Mouse (Mus musculus) liver, embryonic 14.5 days (tissue): Measurements from ENCODE around the gene Vwa7. TPM values are rescaled to one million over a fixed set of nuclear protein-coding genes. Genes with fewer than 3 reads are reported as not detected.

Source experiments
- ATAC-seq: fragments of 200-750 bp; cut with Nextera tagmentation; 2 replicates; pipeline ENCODE4 v1.8.0; 2017; ENCODE audit warnings: moderate number of reproducible peaks, mild to moderate bottlenecking, moderate library complexity; ENCODE audit not compliant: insufficient read depth
- DNase-seq, 3 experiments: peaks; one replicate each; pipeline ENCODE4 v3.0.0-alpha.2; 2012 to 2013; ENCODE audit warnings: low read depth in 3 of 3, low spot score in 3 of 3
- H3K27ac ChIP-seq: fragments of 300-500 bp; sonication (generic); 2 replicates; pipeline ENCODE4 v1.5.1; 2014; ENCODE audit warnings: moderate library complexity, mild to moderate bottlenecking, control low read depth, inconsistent platforms
- H3K27me3 ChIP-seq: fragments of 300-500 bp; sonication (generic); 2 replicates; pipeline ENCODE4 v1.6.1; 2014; ENCODE audit warnings: mild to moderate bottlenecking, low read length, moderate library complexity; ENCODE audit not compliant: control insufficient read depth, insufficient read depth
- H3K36me3 ChIP-seq: fragments of 300-500 bp; sonication (generic); replicated peaks from 2 replicates; pipeline ENCODE4 v1.6.1; 2014; ENCODE audit warnings: low read depth; ENCODE audit not compliant: control insufficient read depth, insufficient read depth
- H3K4me1 ChIP-seq, 2 experiments: fragments of 200-500 bp in 1 of 2; fragments of 300-500 bp in 1 of 2; sonication (generic) in 1 of 2; replicated peaks; 2 replicates each; pipeline ENCODE4 v1.6.1; 2012 to 2014; ENCODE audit warnings: antibody characterized with exemption in 1 of 2, inconsistent platforms in 1 of 2, low read length in 1 of 2; ENCODE audit not compliant: control insufficient read depth in 2 of 2, insufficient read depth in 2 of 2
- H3K4me2 ChIP-seq: fragments of 300-500 bp; sonication (generic); 2 replicates; pipeline ENCODE4 v1.6.1; 2014; ENCODE audit warnings: low read depth, mild to moderate bottlenecking, control low read depth, moderate library complexity
- H3K4me3 ChIP-seq, 2 experiments: fragments of 200-500 bp in 1 of 2; fragments of 300-500 bp in 1 of 2; sonication (generic) in 1 of 2; 2 replicates each; pipeline ENCODE4 v1.5.1; 2012 to 2014; ENCODE audit warnings: low read depth in 2 of 2, low read length in 2 of 2, mild to moderate bottlenecking in 2 of 2, control low read depth in 1 of 2, inconsistent platforms in 1 of 2, moderate library complexity in 1 of 2; ENCODE audit not compliant: insufficient read depth in 1 of 2
- H3K9ac ChIP-seq: fragments of 300-500 bp; sonication (generic); replicated peaks from 2 replicates; pipeline ENCODE4 v1.6.1; 2014; ENCODE audit warnings: mild to moderate bottlenecking, control low read depth, moderate library complexity
- H3K9me3 ChIP-seq: fragments of 300-500 bp; sonication (generic); 2 replicates; pipeline ENCODE4 v1.6.1; 2016; ENCODE audit warnings: low read length, mixed read lengths; ENCODE audit not compliant: control insufficient read depth
- CTCF ChIP-seq: IDR thresholded peaks from 2 replicates; pipeline ENCODE4 v1.5.1; 2016; ENCODE audit warnings: antibody characterized with exemption, low read depth, control low read depth
- EP300 ChIP-seq: IDR thresholded peaks from 2 replicates; pipeline ENCODE4 v1.6.1; 2016; ENCODE audit warnings: antibody characterized with exemption, low read depth
- WGBS: fragments of 180-500 bp; shearing (Covaris S2); extraction: QIAGEN DNeasy Blood & Tissue Kit; methylation state at CpG from one replicate; pipeline ENCODE4 v1.1.7; 2014; ENCODE audit not compliant: insufficient replicate concordance; 5-methylcytosine and 5-hydroxymethylcytosine counted together
- polyA plus RNA-seq, 2 experiments: library from polyadenylated mRNA; depleted of rRNA in 1 of 2; stranded (reverse) in 1 of 2; unstranded in 1 of 2; fragments of >200 nt; fragmentation: Nextera tagmentation in 1 of 2; extraction: Ambion mirVana in 1 of 2; gene quantifications; 2 replicates each; pipeline versions ENCODE4 v1.2.1 to v1.2.3; 2012 to 2014

Gene Vwa7
- polyA plus RNA-seq, 2 experiments: 0.18 TPM; not detected in 1

DNA sequence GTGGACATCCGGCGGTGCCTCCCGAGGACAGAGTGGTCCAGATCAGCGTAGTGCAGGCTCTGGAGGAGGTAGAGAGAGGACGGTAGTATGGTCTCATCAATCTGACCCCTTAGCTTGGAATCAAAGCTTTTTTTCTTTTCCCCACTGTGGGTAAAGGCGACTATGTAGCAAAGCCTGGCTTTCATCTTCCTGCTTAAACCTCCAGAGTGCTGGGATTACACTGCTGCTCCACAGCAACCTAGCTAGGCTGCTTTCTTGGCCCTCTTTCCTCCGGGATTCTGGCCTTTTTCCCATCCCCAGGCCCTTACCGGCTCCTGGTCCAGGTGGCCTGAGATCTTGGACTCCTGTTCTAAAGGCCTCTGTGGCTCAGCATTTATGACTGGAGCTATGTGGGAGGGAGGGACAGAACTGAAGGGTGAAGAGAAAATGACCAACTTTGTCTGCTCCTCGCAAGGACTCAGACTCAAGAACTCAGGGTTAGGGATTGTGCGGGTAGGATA lies 48.0 kb downstream of the Vwa7 start:
- Histone ChIP-seq H3K4me3 (peak overlapping the region in 1 of 2 experiments; percentile 43; a peak in 2 of 4 replicates), H3K27ac (no peak overlapping the region), H3K4me2 (peak overlapping the region; percentile 72), H3K4me1 (peaks cover 12 to 13% of the 10 kb centered on the region in 2 experiments), H3K36me3 (no peaks in the 10 kb centered on the region), H3K9me3 (no peaks in the 10 kb centered on the region), H3K9ac (no peak overlapping the region), H3K27me3 (peaks cover 41% of the 10 kb centered on the region)
- TF ChIP-seq EP300: no peak
- no peak for TF ChIP-seq CTCF
- DNase-seq: no peak
- 25% methylated on average over 10 of the region's 10 CpGs for WGBS
- no peak for ATAC-seq

DNA sequence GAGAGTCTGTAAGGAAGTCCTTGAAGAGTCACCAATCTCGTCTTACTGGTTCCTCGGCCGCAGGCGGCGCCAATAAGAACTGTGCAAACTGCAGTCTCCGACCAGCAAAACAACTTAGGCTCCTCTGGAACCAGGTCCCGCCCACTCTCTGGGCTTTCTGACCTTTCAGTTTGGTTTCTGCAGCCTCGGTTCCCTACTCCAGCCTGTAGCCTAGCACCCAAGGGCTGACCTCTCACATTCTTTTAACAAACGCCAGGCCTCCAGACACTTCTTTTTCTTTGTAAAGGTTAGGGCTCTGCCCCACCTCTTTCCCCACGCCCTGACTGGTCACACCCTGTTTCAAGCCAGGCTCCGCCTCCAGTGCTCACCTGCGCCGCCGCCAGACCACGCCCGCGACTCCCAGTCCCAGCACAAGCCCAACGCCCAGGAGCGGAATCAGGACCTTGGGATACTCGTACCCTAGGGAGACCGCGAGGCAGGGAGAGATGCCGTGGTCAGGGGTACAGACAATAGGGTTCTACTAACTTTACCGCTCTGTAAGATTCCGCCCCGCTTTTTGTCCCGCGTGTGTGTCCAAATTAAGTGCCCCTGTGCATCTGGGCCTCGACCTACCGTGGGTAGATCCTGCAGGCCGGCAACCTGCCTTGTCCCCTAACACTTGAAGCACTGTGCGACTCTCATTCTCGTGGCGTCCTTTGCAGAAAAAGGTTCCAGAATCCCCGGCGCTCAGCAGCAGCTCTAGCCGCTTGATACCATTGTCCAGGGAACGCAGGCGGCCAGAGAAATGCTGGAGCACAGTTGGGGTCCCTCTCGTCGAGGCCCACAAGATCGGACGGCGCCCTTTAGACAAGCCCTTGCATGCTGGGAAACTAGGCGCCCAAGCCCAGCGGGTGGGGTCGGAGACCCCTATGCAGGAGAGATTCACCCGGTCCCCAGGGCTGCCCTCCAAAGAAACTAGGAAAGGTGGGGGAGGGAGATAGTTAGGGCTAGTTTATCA lies 48.9 kb downstream of the Vwa7 start, which contains the start of gene Ly6g6c:
Gene Ly6g6c, plus strand, starts transcription at position 438 of the 997 bp plus-strand sequence.
- 2% methylated on average over 48 of the region's 48 CpGs for WGBS
- Histone ChIP-seq H3K27ac (no peak within 1 kb of the TSS), H3K4me2 (peak within 1 kb of the TSS; percentile 72), H3K27me3 (peaks cover 41% of the 10 kb centered on the region), H3K9ac (peak within 1 kb of the TSS; percentile 23; the same call in 1 of the 2 replicates), H3K36me3 (no peaks in the 10 kb centered on the region), H3K9me3 (no peaks in the 10 kb centered on the region), H3K4me3 (peak within 1 kb of the TSS; percentile 37 to 43), H3K4me1 (peaks cover 9 to 11% of the 10 kb centered on the region in 2 experiments)
- ATAC-seq (peak; percentile 38), DNase-seq (no peak)
- TF ChIP-seq EP300 (no peak), CTCF (no peak)

DNA sequence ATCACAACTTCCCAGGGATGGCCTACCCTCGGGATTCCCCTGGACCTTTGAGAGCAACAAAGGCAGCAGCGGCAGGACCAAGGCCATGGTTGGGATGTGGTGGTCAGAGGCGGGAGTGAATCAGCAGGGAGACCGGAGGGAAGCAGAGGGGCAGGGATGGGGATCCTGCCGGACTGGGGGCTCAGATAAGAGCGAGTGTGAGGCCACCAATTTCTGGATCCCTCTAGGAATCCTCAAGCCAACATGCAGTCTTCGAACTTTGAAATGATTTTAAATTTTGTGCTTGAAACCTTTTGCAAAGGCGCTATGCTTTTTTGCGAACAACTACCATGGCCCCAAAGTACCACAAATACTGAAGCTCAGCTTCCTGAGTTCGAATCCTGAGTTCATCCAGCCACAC lies 49.7 kb downstream of the Vwa7 start, which contains the start of gene Mpig6b:
Gene Mpig6b, minus strand, starts transcription at position 101 of the 400 bp plus-strand sequence.
- 32% methylated on average over 10 of the region's 10 CpGs for WGBS
- Histone ChIP-seq H3K4me1 (peaks cover 9 to 11% of the 10 kb centered on the region in 2 experiments), H3K27ac (no peak within 1 kb of the TSS), H3K4me2 (peak within 1 kb of the TSS; percentile 72), H3K36me3 (no peaks in the 10 kb centered on the region), H3K4me3 (peak within 1 kb of the TSS; percentile 37 to 43), H3K27me3 (peaks cover 41% of the 10 kb centered on the region), H3K9ac (peak within 1 kb of the TSS; percentile 23; the same call in 1 of the 2 replicates), H3K9me3 (no peaks in the 10 kb centered on the region)
- DNase-seq: no peak
- ATAC-seq: no peak
- TF ChIP-seq EP300 (no peak), CTCF (no peak)

DNA sequence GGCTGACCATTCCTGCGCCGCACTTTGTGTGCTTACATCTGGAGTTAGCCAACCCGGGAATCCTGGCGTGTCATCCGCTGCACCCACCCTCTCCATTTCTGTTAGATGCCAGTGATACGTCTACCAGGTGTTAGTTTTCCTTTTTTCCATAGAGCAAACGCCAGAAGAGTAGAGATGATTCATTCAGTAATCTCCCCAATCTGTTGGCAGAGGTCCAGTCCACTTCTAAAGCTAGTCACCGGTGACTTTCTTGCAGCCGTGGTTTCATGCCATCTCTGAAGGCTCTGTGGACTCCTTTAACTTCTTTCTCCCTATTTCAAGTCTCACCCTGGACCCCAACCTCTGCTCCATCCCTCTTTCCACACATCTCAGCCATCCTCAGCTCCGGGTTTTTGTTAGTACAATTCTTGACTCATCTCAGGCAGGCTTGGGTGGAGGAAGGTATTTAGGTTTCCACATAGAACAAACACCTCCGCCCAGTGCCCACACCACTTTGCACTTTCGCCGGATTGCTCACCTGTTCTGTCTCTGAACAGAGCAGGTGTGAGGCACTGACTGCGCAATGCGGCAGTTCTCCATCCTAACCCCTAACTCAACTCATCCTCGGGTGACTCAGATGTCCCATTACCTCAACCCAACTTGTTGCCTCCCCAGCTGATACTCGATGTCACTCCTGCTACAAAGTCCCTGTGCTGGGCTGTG lies 52.0 kb downstream of the Vwa7 start:
- ATAC-seq: no peak
- peaks cover 41% of the 10 kb centered on the region for H3K27me3 ChIP-seq
- no peak overlapping the region for H3K4me2 ChIP-seq
- no peak overlapping the region for H3K27ac ChIP-seq
- WGBS: 67% methylated on average over 17 of the region's 17 CpGs
- no peak overlapping the region for H3K9ac ChIP-seq
- H3K4me3 ChIP-seq: no peak overlapping the region
- H3K4me1 ChIP-seq: peaks cover 9 to 11% of the 10 kb centered on the region in 2 experiments
- TF ChIP-seq CTCF (no peak), EP300 (no peak)
- DNase-seq: no peak
- no peaks in the 10 kb centered on the region for H3K9me3 ChIP-seq
- no peaks in the 10 kb centered on the region for H3K36me3 ChIP-seq
